Mouse (Mus musculus) bone marrow, adult 2 months (tissue): Measurements from ENCODE around the gene Nup210l.

Experiments
- CTCF ChIP-seq: fragments of 200-500 bp; IDR thresholded peaks from 2 replicates; pipeline ENCODE4 v1.5.1; 2011; ENCODE audit warnings: low read length, control low read depth; ENCODE audit not compliant: control insufficient read depth, insufficient read depth
- POLR2A ChIP-seq: fragments of 200-500 bp; IDR thresholded peaks from 2 replicates; pipeline ENCODE4 v1.6.1; 2011; ENCODE audit warnings: low read depth, mild to moderate bottlenecking, control low read depth, low read length, borderline replicate concordance; ENCODE audit not compliant: control insufficient read depth

- no peak for TF ChIP-seq POLR2A
- no peak for TF ChIP-seq CTCF
Observed at GRCm38 (mm10) chr3:90136660-90137059, 32.7 kb downstream of the Nup210l start.
